Mouse (Mus musculus) liver, postnatal 0 days (tissue): Measurements from ENCODE around the gene Men1. TPM values are rescaled to one million over a fixed set of nuclear protein-coding genes. Genes with fewer than 3 reads are reported as not detected.
A peak's percentile ranks its signal among the peaks of the same experiment; 100 is the strongest.

Source experiments
- ATAC-seq: fragments of 200-750 bp; cut with Nextera tagmentation; 2 replicates; pipeline ENCODE4 v1.8.0; 2017; ENCODE audit warnings: mild to moderate bottlenecking, moderate library complexity
- DNase-seq: peaks from one replicate; pipeline ENCODE4 v3.0.0-alpha.2; 2016
- H3K27ac ChIP-seq: fragments of 300-500 bp; sonication (generic); 2 replicates; pipeline ENCODE4 v1.5.1; 2014; ENCODE audit warnings: antibody characterized with exemption, moderate library complexity, mild to moderate bottlenecking, low read depth
- H3K27me3 ChIP-seq: fragments of 300-500 bp; sonication (generic); 2 replicates; pipeline ENCODE4 v1.6.1; 2014; ENCODE audit warnings: low read length, control low read depth, mixed read lengths; ENCODE audit not compliant: insufficient read depth
- H3K36me3 ChIP-seq: fragments of 300-500 bp; sonication (generic); replicated peaks from 2 replicates; pipeline ENCODE4 v1.6.1; 2014; ENCODE audit warnings: mild to moderate bottlenecking, control low read depth, low read length, moderate library complexity, mixed read lengths; ENCODE audit not compliant: insufficient read depth
- H3K4me1 ChIP-seq: fragments of 300-500 bp; sonication (generic); 2 replicates; pipeline ENCODE4 v1.6.1; 2014; ENCODE audit warnings: antibody characterized with exemption, mild to moderate bottlenecking, control low read depth; ENCODE audit not compliant: insufficient read depth
- H3K4me2 ChIP-seq: fragments of 300-500 bp; sonication (generic); 2 replicates; pipeline ENCODE4 v1.6.1; 2014; ENCODE audit warnings: low read depth, mild to moderate bottlenecking, low read length, moderate library complexity, mixed read lengths
- H3K4me3 ChIP-seq: fragments of 300-500 bp; sonication (generic); 2 replicates; pipeline ENCODE4 v1.5.1; 2014; ENCODE audit warnings: low read depth, low read length
- H3K9ac ChIP-seq: fragments of 300-500 bp; sonication (generic); replicated peaks from 2 replicates; pipeline ENCODE4 v1.6.1; 2014; ENCODE audit warnings: mild to moderate bottlenecking, moderate library complexity
- H3K9me3 ChIP-seq: fragments of 300-500 bp; sonication (generic); 2 replicates; pipeline ENCODE4 v1.6.1; 2016; ENCODE audit warnings: mild to moderate bottlenecking, control low read depth, low read length, mixed read lengths
- CTCF ChIP-seq: sonication (generic); IDR thresholded peaks from 2 replicates; pipeline ENCODE4 v1.5.1; 2016; ENCODE audit warnings: antibody characterized with exemption, low read depth
- EP300 ChIP-seq: IDR thresholded peaks from 2 replicates; pipeline ENCODE4 v1.6.1; 2016; ENCODE audit warnings: antibody characterized with exemption, low read depth, mild to moderate bottlenecking
- WGBS: fragments of 180-500 bp; shearing (Covaris S2); extraction: QIAGEN DNeasy Blood & Tissue Kit; methylation state at CpG from one replicate; pipeline ENCODE4 v1.1.7; 2014; ENCODE audit not compliant: insufficient replicate concordance; 5-methylcytosine and 5-hydroxymethylcytosine counted together
- polyA plus RNA-seq: library from polyadenylated mRNA; unstranded; fragments of >200 nt; fragmentation: Nextera tagmentation; extraction: Ambion mirVana; gene quantifications from 2 replicates; pipeline ENCODE4 v1.2.1, GENCODE M21; 2015

The Men1 gene
- polyA plus RNA-seq, 1 experiment from 2014 or later, result 10.0 TPM

DNA sequence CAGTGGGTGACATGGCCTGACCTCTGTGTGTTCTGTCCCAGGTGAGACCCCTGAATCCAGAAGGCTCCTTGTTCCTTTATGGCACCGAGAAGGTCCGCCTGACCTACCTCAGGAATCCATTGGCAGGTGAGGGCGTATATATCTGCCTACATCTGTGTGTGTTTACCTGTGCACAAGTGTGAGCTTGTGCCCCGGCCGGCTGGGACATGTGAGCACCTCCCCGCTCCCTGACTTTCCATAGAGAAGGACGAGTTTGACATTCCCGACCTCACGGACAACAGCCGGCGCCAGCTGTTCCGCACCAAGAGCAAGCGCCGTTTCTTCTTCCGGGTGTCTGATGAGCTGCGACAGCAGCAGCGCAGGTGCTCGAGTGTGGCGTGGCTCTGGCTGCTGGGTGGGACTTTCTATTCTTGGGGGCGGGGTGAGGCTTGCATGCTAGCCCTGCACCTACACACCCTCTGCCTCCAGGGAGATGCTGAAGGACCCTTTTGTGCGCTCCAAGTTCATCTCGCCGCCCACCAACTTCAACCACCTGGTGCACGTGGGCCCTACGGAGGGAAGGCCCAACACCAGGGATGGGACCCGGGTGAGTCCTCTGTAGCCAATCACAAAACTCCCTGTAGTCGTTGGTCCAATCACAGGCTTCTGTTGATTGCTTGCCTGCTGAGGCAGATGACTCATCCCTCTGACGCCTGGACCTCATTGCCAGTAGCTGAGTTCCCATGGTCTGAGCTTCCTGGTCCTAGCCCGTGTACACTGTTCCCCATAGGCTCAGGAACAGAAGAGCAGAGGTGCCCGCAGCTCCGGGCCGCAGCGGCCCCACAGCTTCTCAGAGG lies 12.8 kb upstream of the Men1 start:
- 83% methylated on average over 33 of the region's 33 CpGs for WGBS
- Histone ChIP-seq H3K4me1 (no peaks in the 10 kb centered on the region), H3K36me3 (peaks cover 56% of the 10 kb centered on the region), H3K27ac (no peak overlapping the region), H3K27me3 (no peaks in the 10 kb centered on the region), H3K9me3 (no peaks in the 10 kb centered on the region), H3K4me3 (no peak overlapping the region), H3K4me2 (no peak overlapping the region), H3K9ac (no peak overlapping the region)
- DNase-seq (no peak), ATAC-seq (no peak)
- TF ChIP-seq CTCF (no peak), EP300 (no peak)

DNA sequence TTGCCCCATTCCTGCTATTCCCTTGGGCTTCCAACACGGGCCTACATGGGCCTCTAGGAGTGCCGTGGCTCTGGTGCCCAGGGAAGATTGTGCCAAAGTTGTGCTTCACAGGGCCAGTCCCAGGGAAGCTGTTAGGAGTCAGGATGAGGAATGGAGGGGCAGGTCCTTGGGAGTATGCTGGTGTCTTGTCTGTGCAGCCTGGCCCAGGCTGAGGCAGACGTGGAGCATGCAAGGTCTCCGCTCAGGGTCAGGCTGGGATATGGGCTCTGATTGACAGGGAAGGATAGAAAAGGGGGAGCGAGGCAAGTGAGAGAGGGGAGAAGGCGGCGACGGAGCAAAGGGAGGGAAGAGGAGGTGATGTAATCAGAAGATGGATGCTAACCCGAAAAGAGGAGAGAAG lies 10.0 kb upstream of the Men1 start:
- whole genome bisulfite sequencing, result 79% methylated on average over 9 of the region's 9 CpGs
- no peak for DNase-seq
- Histone ChIP-seq H3K4me2 (no peak overlapping the region), H3K27me3 (no peaks in the 10 kb centered on the region), H3K27ac (no peak overlapping the region), H3K36me3 (peaks cover 34% of the 10 kb centered on the region), H3K4me3 (no peak overlapping the region), H3K9me3 (no peaks in the 10 kb centered on the region), H3K9ac (no peak overlapping the region), H3K4me1 (no peaks in the 10 kb centered on the region)
- TF ChIP-seq EP300, result no peak
- no peak for TF ChIP-seq CTCF
- ATAC-seq, result no peak

DNA sequence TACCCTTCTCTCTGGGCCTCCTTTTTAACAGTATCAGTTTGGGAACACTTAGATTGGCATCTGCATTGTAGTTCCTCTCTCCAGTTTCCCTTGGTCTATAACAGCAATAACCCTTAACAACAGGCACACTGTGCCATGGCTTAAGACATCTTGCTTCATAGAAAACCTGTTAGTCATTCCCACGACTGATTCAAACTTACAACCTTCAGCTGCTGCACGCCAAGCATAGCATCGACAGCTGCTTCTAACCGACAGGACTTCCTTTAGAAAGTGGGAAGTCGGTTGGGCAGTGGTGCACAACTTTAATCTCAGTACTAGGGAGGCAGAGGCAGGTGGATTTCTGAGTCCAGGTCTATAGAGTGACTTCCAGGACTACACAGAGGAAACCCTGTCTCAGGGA lies 3.6 kb upstream of the Men1 start:
- H3K4me3 ChIP-seq, result no peak overlapping the region
- no peaks in the 10 kb centered on the region for H3K27me3 ChIP-seq
- 25% methylated on average over 5 of the region's 5 CpGs for WGBS
- peaks cover 21% of the 10 kb centered on the region for H3K4me1 ChIP-seq
- H3K36me3 ChIP-seq, result no peaks in the 10 kb centered on the region
- DNase-seq (no peak), ATAC-seq (no peak)
- TF ChIP-seq CTCF, result no peak
- TF ChIP-seq EP300, result no peak
- H3K27ac ChIP-seq, result no peak overlapping the region
- peak overlapping the region; percentile 53 for H3K4me2 ChIP-seq
- H3K9me3 ChIP-seq, result no peaks in the 10 kb centered on the region
- H3K9ac ChIP-seq, result no peak overlapping the region

DNA sequence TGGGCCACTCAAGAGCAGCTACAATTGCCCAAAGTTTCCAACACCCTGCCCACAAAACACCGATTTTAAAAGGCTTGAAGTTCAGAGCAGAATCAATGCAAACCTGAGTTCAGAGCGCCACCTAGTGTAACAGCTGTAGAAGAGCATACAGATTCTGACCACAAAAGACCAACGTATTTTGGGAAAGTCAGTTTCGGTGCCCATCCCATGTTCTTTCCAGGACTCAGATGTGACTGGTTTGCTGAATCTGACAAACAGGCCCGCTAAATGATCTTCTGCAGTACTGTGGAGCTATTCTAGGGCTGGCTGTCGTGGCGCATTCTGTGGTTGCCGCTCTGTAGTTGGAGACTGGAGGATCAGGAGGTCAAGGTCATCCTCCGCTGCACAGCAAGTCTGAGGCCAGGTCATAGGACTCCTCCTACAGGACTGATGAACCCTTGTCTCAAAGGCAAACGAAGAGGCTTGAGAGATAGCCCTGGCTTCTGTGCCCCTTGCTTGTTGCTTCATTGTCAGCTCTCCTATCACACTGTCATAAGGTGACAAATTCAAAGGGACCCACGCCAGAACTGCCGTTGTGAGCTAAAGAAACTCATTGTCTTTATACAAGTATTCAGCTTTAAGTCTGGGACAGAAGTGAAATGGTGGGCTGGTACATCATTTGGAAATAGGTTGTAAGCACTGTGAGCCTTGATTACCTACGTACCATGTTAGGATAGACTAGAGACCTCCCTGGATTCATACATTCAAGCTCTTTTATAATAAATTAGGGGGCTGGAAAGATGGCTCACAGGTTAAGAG lies 2.9 kb upstream of the Men1 start:
- 0 out of 2 replicates have a peak, but pooled peaks have one; percentile 10 for ATAC-seq
- 20% methylated on average over 13 of the region's 13 CpGs for WGBS
- peak overlapping the region; percentile 53 for H3K4me2 ChIP-seq
- H3K4me1 ChIP-seq, result peaks cover 29% of the 10 kb centered on the region
- H3K9me3 ChIP-seq, result no peaks in the 10 kb centered on the region
- H3K4me3 ChIP-seq, result no peak overlapping the region
- H3K27me3 ChIP-seq, result no peaks in the 10 kb centered on the region
- no peak overlapping the region for H3K27ac ChIP-seq
- TF ChIP-seq CTCF (peak; percentile 98), EP300 (no peak)
- DNase-seq, result peak; percentile 73
- no peaks in the 10 kb centered on the region for H3K36me3 ChIP-seq
- H3K9ac ChIP-seq, result no peak overlapping the region

DNA sequence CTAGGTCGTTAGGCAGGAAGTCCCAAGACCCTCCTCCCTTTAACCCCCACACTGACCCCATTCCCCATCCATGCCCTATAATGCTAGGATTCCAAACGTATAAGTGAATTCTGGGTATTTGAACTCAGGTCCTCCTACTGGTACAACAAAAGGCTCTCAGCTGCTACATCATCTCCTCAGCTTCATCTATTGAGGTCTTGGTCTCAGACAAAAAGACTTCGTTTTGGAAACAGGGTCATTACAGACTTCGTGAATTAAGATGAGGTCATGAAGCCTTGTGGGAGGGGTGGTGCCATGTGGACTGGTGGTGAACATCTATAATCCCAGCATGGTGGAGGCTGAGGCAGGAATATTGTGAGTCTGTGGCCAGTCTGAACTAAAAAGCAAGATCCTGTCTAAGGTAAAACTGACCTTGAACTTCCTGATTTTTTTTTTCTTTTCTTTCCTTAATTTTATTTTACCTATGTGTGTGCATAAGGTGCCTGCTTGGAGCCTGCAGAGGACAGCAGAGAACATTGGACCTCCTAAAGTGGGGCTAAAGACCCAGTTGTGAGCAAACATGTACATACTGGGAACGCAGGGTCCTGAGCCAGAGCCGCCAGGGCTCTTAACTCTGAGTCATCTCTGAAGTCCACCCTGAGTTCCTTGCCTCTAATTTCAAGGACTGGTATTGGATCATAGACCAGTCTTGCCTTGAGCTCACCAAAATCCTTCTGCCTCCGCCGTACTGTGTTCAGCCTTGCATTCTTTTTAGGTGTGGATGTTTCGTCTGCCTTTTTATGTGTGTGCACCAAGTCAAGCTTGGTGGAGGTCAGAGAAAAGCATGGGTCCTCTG lies 801 bp upstream of the Men1 start:
- Histone ChIP-seq H3K4me2 (peak overlapping the region; percentile 99), H3K4me1 (peaks cover 32% of the 10 kb centered on the region), H3K36me3 (peaks cover 20% of the 10 kb centered on the region), H3K27ac (peak overlapping the region; percentile 78), H3K27me3 (no peaks in the 10 kb centered on the region), H3K9me3 (no peaks in the 10 kb centered on the region), H3K4me3 (peak overlapping the region; percentile 80), H3K9ac (peak overlapping the region; percentile 23; the same call in 1 of the 2 replicates)
- ATAC-seq (no peak), DNase-seq (no peak)
- 60% methylated on average over 9 of the region's 9 CpGs for whole genome bisulfite sequencing
- no peak for TF ChIP-seq CTCF
- no peak for TF ChIP-seq EP300
